Mouse (Mus musculus): ENCODE results near the gene Ncaph2. TPM values are rescaled to one million over a fixed set of nuclear protein-coding genes. Genes with fewer than 3 reads are reported as not detected.

Ncaph2 gene
- polyA plus RNA-seq, 1 experiment from 2014 or later: 154 TPM

DNA sequence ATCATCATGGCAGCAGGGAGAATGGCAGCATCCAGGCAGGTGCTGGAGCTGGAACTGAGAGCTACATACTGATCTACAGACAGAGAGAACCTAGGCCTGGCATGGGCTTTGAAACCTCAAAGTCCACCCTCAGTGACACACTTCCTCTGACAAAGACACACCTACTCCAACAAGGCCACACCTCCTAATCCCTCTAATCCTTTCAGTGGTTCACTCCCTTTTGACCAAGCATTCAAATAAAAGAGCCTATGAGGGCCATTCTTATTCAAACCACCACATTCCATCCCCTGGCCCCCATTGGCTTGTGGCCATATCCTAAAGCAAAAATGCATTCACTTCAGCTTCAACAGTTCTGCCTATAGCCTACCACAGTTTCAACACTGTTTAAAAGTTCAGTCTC is 51.2 kb downstream of the Ncaph2 start:
- no peak overlapping the region for H3K9ac ChIP-seq (ENCODE audit: low read length)
- no peaks in the 10 kb centered on the region for H3K36me3 ChIP-seq (ENCODE audit: control insufficient read depth, insufficient read depth, low read length)
- H3K27me3 ChIP-seq (ENCODE audit: control insufficient read depth, insufficient read depth, low read length): no peaks in the 10 kb centered on the region
- ATAC-seq (ENCODE audit: insufficient read depth, low FRiP score, low TSS enrichment): no peak
- H3K4me2 ChIP-seq (ENCODE audit: low read depth): no peak overlapping the region
- no peaks in the 10 kb centered on the region; the same call in 1 of the 2 replicates for H3K9me3 ChIP-seq (ENCODE audit: control insufficient read depth, low read length)
- no peak overlapping the region for H3K27ac ChIP-seq (ENCODE audit: low read depth, low read length)
- no peak overlapping the region for H3K4me3 ChIP-seq (ENCODE audit: low read depth, low read length)
- H3K4me1 ChIP-seq (ENCODE audit: control insufficient read depth, insufficient read depth, low read length): no peaks in the 10 kb centered on the region
- no peak for DNase-seq (ENCODE audit: low spot score)

- Histone ChIP-seq H3K4me3 (ENCODE audit: low read depth, low read length) (no peak within 1 kb of the TSS), H3K36me3 (ENCODE audit: control insufficient read depth, insufficient read depth, low read length) (no peaks in the 10 kb centered on the region), H3K27me3 (ENCODE audit: control insufficient read depth, insufficient read depth, low read length) (no peaks in the 10 kb centered on the region), H3K27ac (ENCODE audit: low read depth, low read length) (no peak within 1 kb of the TSS), H3K4me1 (ENCODE audit: control insufficient read depth, insufficient read depth, low read length) (no peaks in the 10 kb centered on the region), H3K9me3 (ENCODE audit: control insufficient read depth, low read length) (no peaks in the 10 kb centered on the region; the same call in 1 of the 2 replicates), H3K9ac (ENCODE audit: low read length) (no peak within 1 kb of the TSS), H3K4me2 (ENCODE audit: low read depth) (no peak within 1 kb of the TSS)
- no peak for ATAC-seq (ENCODE audit: insufficient read depth, low FRiP score, low TSS enrichment)
- WGBS: 86% methylated on average over 22 of the region's 24 CpGs
- DNase-seq (ENCODE audit: low spot score): no peak
Measured at GRCm38 (mm10) chr15:89410118-89410517, 54.6 kb downstream of the Ncaph2 start, which contains the start of gene Syce3. TSS of gene Syce3 (minus strand) at chr15:89410503.

DNA sequence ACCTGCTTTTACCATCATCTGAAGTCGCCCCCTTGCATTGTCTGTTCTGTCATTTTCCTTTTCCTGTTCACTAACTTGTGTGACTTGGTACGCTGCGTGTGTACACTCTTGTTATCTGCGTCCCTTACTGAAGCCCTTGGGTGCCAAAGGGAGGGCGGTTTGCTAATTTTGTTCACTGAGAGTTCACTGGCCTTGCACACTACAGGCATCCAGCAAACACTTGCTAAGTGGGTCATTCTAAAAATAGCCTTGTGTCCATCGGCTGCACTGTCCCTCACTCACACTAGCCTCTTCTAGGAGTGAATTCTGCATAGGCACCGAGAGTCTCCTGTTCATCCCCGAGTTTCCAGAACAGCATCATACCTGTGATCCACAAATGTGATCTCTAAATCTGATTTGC is 59.8 kb downstream of the Ncaph2 start:
- ATAC-seq (ENCODE audit: insufficient read depth, low FRiP score, low TSS enrichment): no peak

GRCm38 (mm10) chr15:89421938-89422337 is 66.4 kb downstream of the Ncaph2 start:
- no peak overlapping the region for H3K9ac ChIP-seq (ENCODE audit: low read length)
- ATAC-seq (ENCODE audit: insufficient read depth, low FRiP score, low TSS enrichment) (no peak), DNase-seq (ENCODE audit: low spot score) (no peak)
- WGBS: 94% methylated on average over 9 of the region's 9 CpGs
- H3K36me3 ChIP-seq (ENCODE audit: control insufficient read depth, insufficient read depth, low read length): no peaks in the 10 kb centered on the region
- H3K27me3 ChIP-seq (ENCODE audit: control insufficient read depth, insufficient read depth, low read length): no peaks in the 10 kb centered on the region
- H3K9me3 ChIP-seq (ENCODE audit: control insufficient read depth, low read length): no peaks in the 10 kb centered on the region
- H3K4me2 ChIP-seq (ENCODE audit: low read depth): no peak overlapping the region
- H3K4me1 ChIP-seq (ENCODE audit: control insufficient read depth, insufficient read depth, low read length): no peaks in the 10 kb centered on the region
- H3K27ac ChIP-seq (ENCODE audit: low read depth, low read length): no peak overlapping the region
- no peak overlapping the region for H3K4me3 ChIP-seq (ENCODE audit: low read depth, low read length)

More for the DNA sequence above, 59.8 kb downstream of the Ncaph2 start:
- Histone ChIP-seq H3K9me3 (ENCODE audit: control insufficient read depth, low read length) (no peaks in the 10 kb centered on the region), H3K4me1 (ENCODE audit: control insufficient read depth, insufficient read depth, low read length) (no peaks in the 10 kb centered on the region), H3K9ac (ENCODE audit: low read length) (no peak overlapping the region), H3K4me3 (ENCODE audit: low read depth, low read length) (no peak overlapping the region), H3K36me3 (ENCODE audit: control insufficient read depth, insufficient read depth, low read length) (no peaks in the 10 kb centered on the region), H3K27ac (ENCODE audit: low read depth, low read length) (no peak overlapping the region), H3K4me2 (ENCODE audit: low read depth) (no peak overlapping the region), H3K27me3 (ENCODE audit: control insufficient read depth, insufficient read depth, low read length) (no peaks in the 10 kb centered on the region)
- whole genome bisulfite sequencing: 90% methylated on average over 8 of the region's 8 CpGs
- no peak for DNase-seq (ENCODE audit: low spot score)

Small RNA genes lying within 50 kb of the gene (microRNA-seq; reads per million reads assigned to microRNA genes)
- not detected for gene Mir6959

Other genes starting within 250 kb of the Ncaph2 start
- gene Tubgcp6, start 232.6 kb upstream of the Ncaph2 start, polyA plus RNA-seq (2014; fragmentation: Nextera tagmentation; extraction: Ambion mirVana): 21.1 and 21.8 TPM in 2 replicates
- gene Hdac10, start 227.0 kb upstream of the Ncaph2 start, polyA plus RNA-seq (2014; fragmentation: Nextera tagmentation; extraction: Ambion mirVana): 13.0 and 13.7 TPM in 2 replicates
- 15.4 and 20.3 TPM in 2 replicates for gene Mapk12, start 215.0 kb upstream of the Ncaph2 start, polyA plus RNA-seq (2014; fragmentation: Nextera tagmentation; extraction: Ambion mirVana)
- 33.1 and 37.4 TPM in 2 replicates for gene Mapk11, start 206.1 kb upstream of the Ncaph2 start, polyA plus RNA-seq (2014; fragmentation: Nextera tagmentation; extraction: Ambion mirVana)
- gene Plxnb2, start 174.9 kb upstream of the Ncaph2 start, polyA plus RNA-seq (2014; fragmentation: Nextera tagmentation; extraction: Ambion mirVana): 112 and 117 TPM in 2 replicates
- gene Dennd6b, start 159.2 kb upstream of the Ncaph2 start, polyA plus RNA-seq (2014; fragmentation: Nextera tagmentation; extraction: Ambion mirVana): 30.5 and 33.6 TPM in 2 replicates
- gene Ppp6r2, start 144.2 kb upstream of the Ncaph2 start, polyA plus RNA-seq (2014; fragmentation: Nextera tagmentation; extraction: Ambion mirVana): 45.2 and 47.1 TPM in 2 replicates
- gene Sbf1, start 40.4 kb upstream of the Ncaph2 start, polyA plus RNA-seq (2014; fragmentation: Nextera tagmentation; extraction: Ambion mirVana): 75.7 and 90.7 TPM in 2 replicates
- gene Adm2, start 33.0 kb upstream of the Ncaph2 start, polyA plus RNA-seq (2014; fragmentation: Nextera tagmentation; extraction: Ambion mirVana): 0.17 TPM in 1 of 2 replicates, not detected in the other
- not detected in 2 replicates for gene Miox, start 21.3 kb upstream of the Ncaph2 start, polyA plus RNA-seq (2014; fragmentation: Nextera tagmentation; extraction: Ambion mirVana)
- 31.8 and 35.8 TPM in 2 replicates for gene Lmf2, start 60 bp upstream of the Ncaph2 start, polyA plus RNA-seq (2014; fragmentation: Nextera tagmentation; extraction: Ambion mirVana)
- 6.0 and 8.8 TPM in 2 replicates for gene Sco2, start 18.1 kb downstream of the Ncaph2 start, polyA plus RNA-seq (2014; fragmentation: Nextera tagmentation; extraction: Ambion mirVana)
- gene Tymp, start 21.3 kb downstream of the Ncaph2 start, polyA plus RNA-seq (2014; fragmentation: Nextera tagmentation; extraction: Ambion mirVana): 1.6 and 2.0 TPM in 2 replicates
- gene Odf3b, start 23.6 kb downstream of the Ncaph2 start, polyA plus RNA-seq (2014; fragmentation: Nextera tagmentation; extraction: Ambion mirVana): 0.39 and 1.0 TPM in 2 replicates
- not detected in 2 replicates for gene Klhdc7b, start 29.2 kb downstream of the Ncaph2 start, polyA plus RNA-seq (2014; fragmentation: Nextera tagmentation; extraction: Ambion mirVana)
- not detected in 2 replicates for gene Syce3, start 54.8 kb downstream of the Ncaph2 start, polyA plus RNA-seq (2014; fragmentation: Nextera tagmentation; extraction: Ambion mirVana)
- 1.2 TPM in 1 of 2 replicates, not detected in the other for gene Cpt1b, start 70.1 kb downstream of the Ncaph2 start, polyA plus RNA-seq (2014; fragmentation: Nextera tagmentation; extraction: Ambion mirVana)
- gene C730034F03Rik, start 73.9 kb downstream of the Ncaph2 start, polyA plus RNA-seq (2014; fragmentation: Nextera tagmentation; extraction: Ambion mirVana): 2.0 and 2.3 TPM in 2 replicates
- 0.26 and 0.64 TPM in 2 replicates for gene Gm44502, start 74.0 kb downstream of the Ncaph2 start, polyA plus RNA-seq (2014; fragmentation: Nextera tagmentation; extraction: Ambion mirVana)
- gene Chkb, start 74.2 kb downstream of the Ncaph2 start, polyA plus RNA-seq (2014; fragmentation: Nextera tagmentation; extraction: Ambion mirVana): 58.1 and 63.8 TPM in 2 replicates
- 27.6 and 33.2 TPM in 2 replicates for gene Mapk8ip2, start 98.2 kb downstream of the Ncaph2 start, polyA plus RNA-seq (2014; fragmentation: Nextera tagmentation; extraction: Ambion mirVana)
- 10.3 and 10.8 TPM in 2 replicates for gene Arsa, start 121.7 kb downstream of the Ncaph2 start, polyA plus RNA-seq (2014; fragmentation: Nextera tagmentation; extraction: Ambion mirVana)
- 2.7 and 3.0 TPM in 2 replicates for gene Shank3, start 143.9 kb downstream of the Ncaph2 start, polyA plus RNA-seq (2014; fragmentation: Nextera tagmentation; extraction: Ambion mirVana)
- gene Acr, start 212.6 kb downstream of the Ncaph2 start, polyA plus RNA-seq (2014; fragmentation: Nextera tagmentation; extraction: Ambion mirVana): 0.40 TPM in 1 of 2 replicates, not detected in the other
- 96.7 and 104 TPM in 2 replicates for gene Rabl2, start 236.2 kb downstream of the Ncaph2 start, polyA plus RNA-seq (2014; fragmentation: Nextera tagmentation; extraction: Ambion mirVana)